Mouse (Mus musculus): ENCODE measurements around the gene Spata6.

DNA sequence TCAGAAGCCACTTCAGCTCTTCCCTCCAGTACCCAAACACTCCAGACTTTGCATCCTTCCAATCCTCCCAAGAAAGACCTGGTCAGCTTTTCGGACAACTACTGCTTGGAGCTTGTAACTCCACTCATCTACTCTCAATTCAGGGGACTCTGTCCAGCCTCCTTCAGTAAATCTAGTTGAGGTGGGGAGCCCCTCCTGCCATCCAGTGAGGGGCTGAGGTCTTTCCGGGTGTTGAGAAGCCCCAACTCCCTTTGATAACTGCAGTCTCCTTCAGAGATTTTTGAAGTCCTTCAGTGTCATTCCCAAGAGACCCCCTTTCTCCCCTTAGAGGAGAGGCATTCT is 849 bp downstream of the Spata6 start:
- no peak for TF ChIP-seq EP300 (optimal IDR thresholded peaks at IDR 0.05)
- TF ChIP-seq CTCF (IDR thresholded peaks at IDR 0.05; ENCODE audit: low read depth): no peak
